Mouse (Mus musculus) G1E-ER4 (cell line): ENCODE results near the gene Csta1. TPM values are rescaled to one million over a fixed set of nuclear protein-coding genes. Genes with fewer than 3 reads are reported as not detected.

ENCODE experiments used
- GATA1 ChIP-seq: IDR thresholded peaks from one replicate; pipeline ENCODE4 v1.8.0; 2012; ENCODE audit warnings: low read length, inconsistent platforms
- polyA plus RNA-seq: library from polyadenylated mRNA; stranded (reverse); fragments of >175 nt; gene quantifications from 2 replicates; pipeline ENCODE4 v1.2.3, GENCODE M21; 2012

The Csta1 gene
- not detected in 2 replicates for polyA plus RNA-seq

GRCm38 (mm10) chr16:36131141-36131540, at the start of gene Csta1:
Gene Csta1, minus strand, starts transcription at chr16:36131241.
- TF ChIP-seq GATA1: no peak

GRCm38 (mm10) chr16:36179910-36180309, 48.9 kb upstream of the Csta1 start:
- TF ChIP-seq GATA1: no peak

GRCm38 (mm10) chr16:36176108-36176507, 45.1 kb upstream of the Csta1 start:
- no peak for TF ChIP-seq GATA1

GRCm38 (mm10) chr16:36156402-36156975, 25.4 kb upstream of the Csta1 start, which contains the start of gene Stfa2l1:
Gene Stfa2l1, plus strand, starts transcription at chr16:36156811.
- TF ChIP-seq GATA1: no peak

GRCm38 (mm10) chr16:36138201-36138600, 7.2 kb upstream of the Csta1 start:
- TF ChIP-seq GATA1: no peak

- TF ChIP-seq GATA1: no peak
These were observed 2.9 kb downstream of the Csta1 start for GRCm38 (mm10) chr16:36128092-36128491.

- no peak for TF ChIP-seq GATA1
These were observed 28.8 kb downstream of the Csta1 start for GRCm38 (mm10) chr16:36102211-36102610.

- TF ChIP-seq GATA1: no peak
These were observed 29.5 kb downstream of the Csta1 start for GRCm38 (mm10) chr16:36101526-36101925.

- TF ChIP-seq GATA1: no peak
These were observed 37.0 kb downstream of the Csta1 start for GRCm38 (mm10) chr16:36094079-36094478.

GRCm38 (mm10) chr16:36090785-36091509, 40.1 kb downstream of the Csta1 start:
- TF ChIP-seq GATA1: no peak

GRCm38 (mm10) chr16:36089850-36090616, 41.0 kb downstream of the Csta1 start:
- no peak for TF ChIP-seq GATA1

GRCm38 (mm10) chr16:36089065-36089464, 42.0 kb downstream of the Csta1 start:
- TF ChIP-seq GATA1: no peak

- TF ChIP-seq GATA1: no peak
These were observed 43.2 kb downstream of the Csta1 start for GRCm38 (mm10) chr16:36087846-36088245.

- TF ChIP-seq GATA1: no peak
These were observed 51.1 kb downstream of the Csta1 start for GRCm38 (mm10) chr16:36079916-36080315.

GRCm38 (mm10) chr16:36074772-36075171, 56.3 kb downstream of the Csta1 start:
- TF ChIP-seq GATA1: no peak

- no peak for TF ChIP-seq GATA1
These were observed 58.5 kb downstream of the Csta1 start for GRCm38 (mm10) chr16:36072410-36073011.
